Mouse (Mus musculus): ENCODE results near the gene RPS10-NUDT3.
A peak's percentile ranks its signal among the peaks of the same experiment; 100 is the strongest.
"Not testable (repeated sequence)": the region's sequence is repeated elsewhere in the genome, so short reads cannot be mapped to it uniquely, and the experiment has no call there.

Gene RPS10-NUDT3

GRCm38 (mm10) chr17:27642491-27643062, 7.6 kb upstream of the RPS10-NUDT3 start:
- no peak for DNase-seq (ENCODE audit: low spot score in 2 of 2)

DNA sequence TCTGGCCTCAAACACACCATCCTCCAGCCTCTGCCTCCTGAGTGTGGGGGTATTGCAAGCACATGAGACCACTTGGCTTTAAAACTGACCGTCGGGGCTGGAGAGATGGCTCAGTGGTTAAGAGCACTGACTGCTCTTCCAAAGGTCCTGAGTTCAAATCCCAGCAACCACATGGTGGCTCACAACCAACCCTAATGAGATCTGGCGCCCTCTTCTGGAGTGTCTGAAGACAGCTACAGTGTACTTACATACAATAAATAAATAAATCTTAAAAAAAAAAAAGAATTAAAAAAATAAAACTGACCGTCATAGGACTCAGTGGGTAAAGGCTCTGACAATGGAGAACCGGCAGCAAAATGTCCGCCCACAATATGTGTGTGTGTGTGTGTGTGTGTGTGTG, 4.8 kb upstream of the RPS10-NUDT3 start:
- not testable (repeated sequence) for DNase-seq (ENCODE audit: low spot score in 2 of 2)

DNA sequence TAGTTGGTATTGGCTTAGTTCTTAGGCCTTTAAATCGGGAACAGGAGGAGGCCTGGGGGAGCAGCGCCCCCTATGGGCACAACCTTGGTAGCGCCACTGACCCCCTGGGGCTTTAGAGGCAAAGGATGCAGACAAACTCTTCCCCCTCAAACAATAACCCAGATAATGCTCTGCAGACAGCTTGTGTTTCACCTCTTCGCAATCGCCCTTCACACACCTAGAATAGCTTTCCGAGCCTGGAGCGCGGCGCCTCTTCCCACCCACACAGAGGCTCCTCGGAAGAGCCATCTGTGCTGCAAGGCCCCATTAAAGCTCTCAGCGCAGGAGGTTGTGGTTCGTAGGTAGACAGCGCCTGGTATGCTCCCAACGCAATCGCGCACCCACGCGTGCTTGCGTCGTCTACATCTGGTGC, 3.9 kb upstream of the RPS10-NUDT3 start:
- DNase-seq (ENCODE audit: low spot score in 2 of 2): peak in 1 of 2 experiments; percentile 20

- no peak for DNase-seq (ENCODE audit: low spot score in 2 of 2)
Measured at GRCm38 (mm10) chr17:27637333-27637732, 2.3 kb upstream of the RPS10-NUDT3 start.

DNA sequence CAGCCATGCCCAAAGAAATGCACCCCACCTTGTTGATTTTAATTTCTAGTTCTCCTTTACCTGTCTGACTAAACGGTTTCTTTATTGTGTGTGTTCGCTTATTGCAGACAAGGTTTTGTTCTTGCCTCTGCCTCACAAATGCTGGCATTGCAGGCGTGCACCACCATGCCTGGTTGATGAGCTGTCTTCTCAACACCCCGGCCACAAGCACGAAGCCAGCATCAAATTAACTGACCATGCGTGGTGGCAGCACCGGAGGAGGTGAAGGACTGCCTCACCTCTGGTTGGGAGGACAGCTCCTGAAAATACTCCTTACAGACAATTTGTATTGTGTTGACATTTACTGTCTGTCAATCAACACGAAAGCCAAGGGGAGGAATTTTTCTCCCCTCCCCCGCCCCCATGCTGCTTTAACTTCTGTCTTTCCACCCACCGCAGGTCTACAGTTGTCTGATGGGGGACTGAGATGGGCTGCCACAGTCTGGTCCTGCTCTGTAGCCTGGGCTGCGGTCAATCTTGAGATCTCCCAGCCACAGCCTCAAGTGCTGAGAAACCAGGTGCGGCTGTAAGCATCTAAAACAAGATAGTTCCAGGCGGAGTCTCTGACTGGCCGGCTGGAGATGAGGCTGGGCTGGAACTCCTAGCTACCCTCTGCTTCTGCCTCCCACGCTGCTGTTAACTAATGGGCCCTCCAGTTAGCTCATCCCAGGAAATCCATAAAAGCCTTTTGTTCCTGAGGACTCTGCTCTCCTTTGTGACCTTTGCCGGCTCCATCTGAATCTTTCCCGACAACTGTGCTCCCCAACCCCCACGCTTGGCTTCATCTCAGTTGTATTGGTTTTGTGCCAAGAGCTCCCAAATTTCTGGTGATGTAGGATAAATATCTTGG, 1.4 kb upstream of the RPS10-NUDT3 start, which contains the start of gene Rps10:
Rps10 (minus strand) TSS at position 538 of the 889 bp plus-strand sequence.
- DNase-seq (ENCODE audit: low spot score in 2 of 2): no peak

- DNase-seq (ENCODE audit: low spot score in 2 of 2): not testable (repeated sequence)
Measured at GRCm38 (mm10) chr17:27635575-27635903, 517 bp upstream of the RPS10-NUDT3 start.

DNA sequence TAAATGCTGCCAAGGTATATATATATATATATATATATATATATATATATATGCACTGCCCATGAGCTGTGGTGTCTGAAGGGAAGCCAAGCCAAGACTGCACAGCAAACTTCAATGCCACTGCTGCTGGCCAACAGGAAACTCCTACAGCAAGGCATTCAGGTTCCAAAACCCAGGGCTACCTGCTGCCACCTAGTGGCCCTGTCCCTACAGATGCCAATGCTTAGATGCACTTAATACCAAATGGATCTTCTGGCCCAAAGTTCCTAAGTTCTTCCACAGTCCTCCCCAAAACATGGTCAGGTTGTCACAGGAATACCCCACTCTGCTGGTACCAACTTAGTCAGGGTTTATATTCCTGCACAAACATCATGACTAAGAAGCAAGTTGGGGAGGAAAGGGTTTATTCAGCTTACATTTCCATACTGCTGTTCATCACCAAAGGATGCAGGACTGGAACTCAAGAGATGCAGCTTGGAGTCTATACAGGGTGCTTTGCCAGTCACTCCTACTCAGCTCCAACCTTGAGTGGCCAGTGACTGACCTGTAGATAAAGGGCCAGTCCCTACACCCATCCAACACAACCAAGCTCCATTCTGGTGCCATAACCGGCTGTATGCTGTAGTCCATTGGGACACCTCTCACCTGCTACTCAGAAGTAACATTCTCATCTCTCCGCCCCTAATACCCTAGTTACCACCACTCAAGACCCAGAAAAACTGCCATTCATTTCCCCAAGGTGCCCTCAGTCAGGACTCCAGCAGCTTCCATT, 5.6 kb downstream of the RPS10-NUDT3 start:
- DNase-seq (ENCODE audit: low spot score in 2 of 2): peak; percentile 58 to 75

- no peak for DNase-seq (ENCODE audit: low spot score in 2 of 2)
Measured at GRCm38 (mm10) chr17:27628376-27628775, 6.6 kb downstream of the RPS10-NUDT3 start.

DNA sequence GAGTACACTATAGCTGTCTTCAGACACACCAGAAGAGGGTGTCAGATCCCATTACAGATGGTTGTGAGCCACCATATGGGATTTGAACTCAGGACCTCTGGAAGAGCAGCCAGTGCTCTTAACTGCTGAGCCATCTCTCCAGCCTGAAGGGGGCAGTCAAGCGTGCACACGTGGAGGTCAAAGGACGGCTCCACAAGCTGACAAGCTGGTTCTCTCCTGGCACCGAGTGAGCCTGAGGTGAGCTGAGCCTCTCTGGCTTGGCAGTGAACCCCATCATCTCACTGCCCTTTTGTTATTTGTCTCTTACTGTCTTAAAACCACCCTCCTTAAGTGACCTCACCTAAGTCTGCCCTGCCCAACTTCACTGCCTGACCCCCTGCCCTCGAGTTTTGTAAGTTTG, 7.6 kb downstream of the RPS10-NUDT3 start:
- DNase-seq (ENCODE audit: low spot score in 2 of 2): no peak

DNA sequence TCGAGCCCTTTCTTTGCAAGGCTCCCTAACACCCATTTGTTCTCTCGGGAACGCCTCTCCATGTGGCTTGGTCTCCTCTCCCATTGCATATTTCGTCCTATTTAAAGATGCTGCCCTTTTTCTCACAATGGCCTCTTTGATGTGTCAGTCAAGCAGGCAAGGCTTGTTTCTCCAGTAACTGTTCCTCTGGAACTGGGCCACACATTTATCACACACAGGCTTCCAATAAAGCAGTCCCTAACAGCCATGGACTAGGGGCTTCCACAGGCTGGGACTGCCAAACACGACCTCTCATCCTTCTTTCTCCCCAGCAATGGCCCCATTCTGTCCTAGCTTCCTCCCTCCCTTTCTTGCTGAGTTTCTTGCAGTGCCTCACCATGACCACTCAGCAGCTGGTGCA, 8.3 kb downstream of the RPS10-NUDT3 start:
- DNase-seq (ENCODE audit: low spot score in 2 of 2): no peak

GRCm38 (mm10) chr17:27625455-27626251, 9.4 kb downstream of the RPS10-NUDT3 start:
- no peak for DNase-seq (ENCODE audit: low spot score in 2 of 2)

DNA sequence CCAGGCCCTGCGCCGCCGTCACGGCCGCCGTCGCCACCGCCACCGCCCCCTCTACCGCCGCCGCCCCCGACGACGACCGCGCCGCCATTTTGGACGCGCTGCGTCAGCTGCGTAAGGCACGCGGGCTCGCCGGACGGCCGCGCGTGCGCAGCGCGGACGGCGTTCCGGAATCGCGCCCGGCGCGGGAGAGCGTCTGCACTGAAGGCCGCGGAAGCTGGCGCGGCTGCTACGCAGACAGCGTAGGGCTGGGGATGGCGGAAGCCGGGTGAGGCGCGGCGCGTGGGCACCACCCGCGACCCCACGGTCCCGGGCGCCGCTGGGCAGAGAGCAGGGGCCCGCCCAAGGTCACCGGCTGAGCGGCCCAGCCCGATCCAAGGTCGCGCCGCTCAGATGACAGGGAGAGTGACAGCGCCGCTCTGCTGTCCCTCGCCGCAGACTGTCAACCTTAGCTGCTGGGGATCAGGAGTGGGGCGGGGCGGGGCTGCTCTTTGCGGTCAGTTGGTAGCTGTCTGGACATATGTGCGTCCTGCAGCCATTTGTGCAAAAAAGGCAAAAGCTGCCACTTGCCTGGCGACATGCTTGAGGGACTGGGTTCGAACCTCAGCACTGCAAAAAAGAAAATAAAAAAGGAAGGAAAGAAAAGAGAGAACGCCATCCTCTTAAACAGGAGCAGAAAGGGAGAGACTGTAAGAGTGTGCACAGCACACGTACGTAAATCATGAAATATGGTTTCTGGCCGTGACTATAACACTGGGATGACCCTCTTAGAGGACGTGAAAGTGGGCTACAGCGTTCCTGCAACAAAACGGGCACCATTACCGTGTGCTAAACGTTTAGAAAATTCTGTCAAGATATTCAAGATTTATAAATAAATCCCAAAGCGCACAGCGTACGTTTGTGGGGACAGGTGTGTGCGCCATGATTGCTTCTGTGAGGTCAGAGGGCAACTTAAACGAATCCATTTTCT, 11.4 kb downstream of the RPS10-NUDT3 start, which contains the start of gene Nudt3:
Nudt3 (minus strand) TSS at position 136 of the 967 bp plus-strand sequence.
- peak; percentile 76 to 86 for DNase-seq (ENCODE audit: low spot score in 2 of 2)

- peak; percentile 15 to 40 for DNase-seq (ENCODE audit: low spot score in 2 of 2)
Measured at GRCm38 (mm10) chr17:27622611-27623359, 12.2 kb downstream of the RPS10-NUDT3 start.

DNA sequence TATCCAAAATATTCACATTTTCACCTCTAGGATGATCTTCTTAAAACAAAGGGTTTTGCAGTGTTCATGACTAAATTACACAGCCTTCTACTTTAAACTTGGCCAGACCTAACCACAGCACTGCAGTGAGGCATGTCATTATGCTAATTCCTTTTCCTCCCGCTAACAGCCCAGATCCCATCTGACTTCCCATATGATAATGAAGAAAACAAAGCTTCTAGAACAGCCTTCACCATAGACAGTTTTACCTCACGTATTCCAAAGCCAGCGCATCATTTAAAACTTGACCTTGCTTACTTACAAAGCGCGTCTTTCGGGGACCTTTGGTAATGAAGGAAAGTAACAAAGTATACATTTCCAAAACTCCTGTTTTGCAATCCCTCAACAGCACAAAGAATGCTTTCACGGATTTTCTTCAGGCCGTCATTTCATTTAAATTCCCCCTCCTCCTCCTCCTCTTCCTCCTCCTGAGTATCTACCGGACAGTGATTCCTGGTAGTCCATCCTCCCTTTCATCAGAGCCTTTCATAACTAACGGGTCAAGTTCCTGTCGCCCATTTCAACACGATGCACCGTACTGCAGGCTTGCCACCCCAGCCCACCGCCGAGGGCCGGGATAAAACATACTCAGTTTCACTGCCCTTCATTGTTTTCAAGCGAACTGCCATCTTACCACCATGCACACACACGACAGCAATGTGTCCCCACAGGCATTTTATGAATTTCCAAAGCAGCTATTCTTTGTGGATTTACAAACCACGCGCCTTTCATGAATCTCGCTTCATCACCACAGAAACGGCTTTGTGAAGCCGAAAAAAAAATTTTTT, 13.1 kb downstream of the RPS10-NUDT3 start:
- DNase-seq (ENCODE audit: low spot score in 2 of 2): peak in 1 of 2 experiments; percentile 11

DNA sequence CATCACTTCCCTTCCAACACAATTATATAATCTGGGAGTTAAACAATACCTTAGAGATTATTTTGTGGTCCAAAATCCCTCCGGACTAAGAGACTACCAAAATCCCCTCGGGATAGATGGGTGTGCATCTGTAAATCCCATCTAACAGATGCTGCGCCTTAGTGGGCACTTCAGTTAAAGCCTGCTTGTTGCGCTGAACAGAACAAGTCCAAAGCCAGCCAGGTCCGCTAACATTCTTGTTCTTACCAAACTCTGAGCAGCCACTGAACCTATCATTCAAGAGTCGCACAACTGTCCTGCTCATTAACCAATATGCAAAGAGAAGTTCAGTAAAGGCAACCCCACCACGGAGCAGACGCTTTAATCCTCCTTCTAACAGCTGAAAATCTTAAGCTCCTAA, 13.9 kb downstream of the RPS10-NUDT3 start:
- no peak for DNase-seq (ENCODE audit: low spot score in 2 of 2)

GRCm38 (mm10) chr17:27615388-27615787, 19.6 kb downstream of the RPS10-NUDT3 start:
- no peak for DNase-seq (ENCODE audit: low spot score in 2 of 2)

GRCm38 (mm10) chr17:27613016-27613415, 22.0 kb downstream of the RPS10-NUDT3 start:
- DNase-seq (ENCODE audit: low spot score in 2 of 2): no peak

DNA sequence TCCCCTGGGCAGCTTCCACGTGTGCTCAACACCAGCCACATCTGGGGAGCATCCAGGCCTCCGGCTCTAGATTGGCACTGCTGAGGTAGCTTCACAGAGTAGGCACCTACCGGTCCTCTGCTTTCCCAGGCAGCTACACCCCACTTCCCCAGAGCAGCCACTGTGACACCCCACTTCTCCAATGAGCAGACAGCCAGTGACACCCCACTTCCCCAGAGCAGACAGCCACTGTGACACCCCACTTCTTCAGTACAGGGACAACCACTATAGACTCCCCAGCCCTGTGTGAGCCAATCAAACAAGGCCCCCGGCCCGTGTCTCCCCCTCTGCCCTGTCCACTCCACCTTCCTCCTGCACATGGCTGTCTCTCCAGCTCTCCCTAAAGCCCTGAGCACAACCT, 23.0 kb downstream of the RPS10-NUDT3 start:
- no peak for DNase-seq (ENCODE audit: low spot score in 2 of 2)

- no peak for DNase-seq (ENCODE audit: low spot score in 2 of 2)
Measured at GRCm38 (mm10) chr17:27611519-27611884, 23.5 kb downstream of the RPS10-NUDT3 start.
